Mouse (Mus musculus) heart, adult 2 months (tissue): ENCODE data around the gene Pde1a. TPM values are rescaled to one million over a fixed set of nuclear protein-coding genes. Genes with fewer than 3 reads are reported as not detected.

Experiments used
- DNase-seq, 2 experiments: peaks; one replicate each; pipeline ENCODE4 v3.0.0; 2021
- H3K27ac ChIP-seq: fragments of 200-600 bp; 2 replicates; pipeline ENCODE4 v1.8.1; 2022
- H3K27me3 ChIP-seq: fragments of 200-500 bp; 2 replicates; pipeline ENCODE4 v1.6.1; 2012; ENCODE audit warnings: mild to moderate bottlenecking, low read length, inconsistent platforms, mixed read lengths; ENCODE audit not compliant: control insufficient read depth, insufficient read depth
- H3K36me3 ChIP-seq: fragments of 200-500 bp; 2 replicates; pipeline ENCODE4 v1.6.1; 2012; ENCODE audit warnings: low read length, inconsistent platforms; ENCODE audit not compliant: control insufficient read depth, insufficient read depth
- H3K4me1 ChIP-seq: fragments of 200-500 bp; 2 replicates; pipeline ENCODE4 v1.6.1; 2011; ENCODE audit warnings: low read length; ENCODE audit not compliant: control insufficient read depth, insufficient read depth
- H3K4me3 ChIP-seq: fragments of 200-600 bp; 2 replicates; pipeline ENCODE4 v1.8.1; 2022
- H3K79me2 ChIP-seq: fragments of 200-500 bp; replicated peaks from 2 replicates; pipeline ENCODE4 v1.6.1; 2012; ENCODE audit warnings: mild to moderate bottlenecking, inconsistent platforms, low read length, moderate library complexity, mixed read lengths; ENCODE audit not compliant: control insufficient read depth, insufficient read depth
- H3K9ac ChIP-seq: fragments of 200-500 bp; 2 replicates; pipeline ENCODE4 v1.6.1; 2012; ENCODE audit warnings: low read depth, mild to moderate bottlenecking, control low read depth, inconsistent platforms, low read length, mixed read lengths
- CTCF ChIP-seq: fragments of 200-600 bp; IDR thresholded peaks from 2 replicates; pipeline ENCODE4 v1.8.1; 2022; ENCODE audit warnings: antibody characterized with exemption, mild to moderate bottlenecking, moderate library complexity
- EP300 ChIP-seq: fragments of 200-500 bp; IDR thresholded peaks from 2 replicates; pipeline ENCODE4 v1.6.1; 2011; ENCODE audit warnings: low read depth, low read length, control low read depth; ENCODE audit not compliant: insufficient read depth
- POLR2A ChIP-seq: fragments of 200-500 bp; IDR thresholded peaks from 2 replicates; pipeline ENCODE4 v1.6.1; 2011; ENCODE audit warnings: mild to moderate bottlenecking, low read depth, low read length, control low read depth; ENCODE audit not compliant: insufficient read depth
- WGBS: fragments of 180-500 bp; shearing (Covaris S2); methylation state at CpG from one replicate; pipeline ENCODE4 v1.1.7; 2018; 5-methylcytosine and 5-hydroxymethylcytosine counted together
- intact Hi-C: fragments of 180-260 bp; cut with DNase I; formaldehyde crosslinking; loops from one replicate; pipeline ENCODE4 v1.15.1; 2025
- polyA plus RNA-seq: library from polyadenylated mRNA; depleted of rRNA; stranded (reverse); fragments of >200 nt; gene quantifications from 2 replicates; pipeline ENCODE4 v1.2.3, GENCODE M21; 2012
- total RNA-seq, 2 experiments: library from RNA; stranded (reverse); gene quantifications; 2 replicates each; pipeline ENCODE4 v1.2.3; 2021

The Pde1a gene
- total and polyA plus RNA-seq, 3 experiments = 4.9 to 8.5 (median 6.2) TPM

DNA sequence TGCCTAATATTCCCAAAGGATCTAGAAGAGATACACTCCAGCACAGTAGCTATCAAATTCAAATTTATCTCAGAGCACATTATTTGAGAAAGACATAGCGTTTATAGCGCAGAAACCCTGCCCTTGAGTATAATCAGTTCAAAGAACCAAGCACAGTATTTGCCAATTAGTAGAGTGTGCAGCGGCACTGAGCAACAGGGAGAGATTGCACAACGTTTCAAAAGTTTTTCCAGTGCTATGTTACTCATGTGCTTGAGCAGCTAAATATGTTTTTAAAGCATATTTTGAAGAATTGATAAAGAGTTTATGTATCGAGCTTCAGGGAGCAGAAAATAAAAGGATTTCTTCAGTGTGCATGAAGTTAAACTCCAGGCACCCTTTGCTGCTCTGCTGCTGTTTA, 91.3 kb downstream of the Pde1a start:
- intact Hi-C loops = loop anchor here (5.0 to 10.0 kb wide), 2 partner anchors 56 to 173 kb away; no protein-coding TSS in a partner anchor
- WGBS = 55% methylated on average over 5 of the region's 5 CpGs
- H3K9ac ChIP-seq = peak overlapping the region; percentile 60
- peak overlapping the region; percentile 46 for H3K4me3 ChIP-seq
- no peaks in the 10 kb centered on the region for H3K4me1 ChIP-seq
- H3K79me2 ChIP-seq = no peaks in the 10 kb centered on the region
- TF ChIP-seq EP300 (no peak), CTCF (no peak), POLR2A (no peak)
- H3K36me3 ChIP-seq = no peaks in the 10 kb centered on the region
- no peaks in the 10 kb centered on the region for H3K27me3 ChIP-seq
- H3K27ac ChIP-seq = peak overlapping the region; percentile 65
- peak in 1 of 2 experiments; percentile 6 for DNase-seq

DNA sequence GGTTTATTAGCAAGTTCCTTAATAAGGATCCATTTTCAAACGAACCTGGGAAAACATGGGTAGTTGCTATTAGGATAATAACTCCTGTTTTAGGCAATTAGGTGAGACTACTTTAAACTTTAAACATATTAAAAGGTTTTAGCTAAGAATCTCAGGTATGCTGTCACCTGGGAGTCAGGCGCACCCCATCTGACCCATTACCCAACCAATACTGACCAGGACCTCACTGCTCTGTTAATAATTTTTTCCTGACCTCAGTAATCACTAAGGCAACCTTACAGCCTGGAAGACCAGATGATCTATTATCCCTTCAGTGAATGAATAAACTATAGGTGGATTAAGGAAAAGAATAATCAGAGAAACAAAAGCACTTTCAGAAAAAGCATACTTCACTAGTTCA, 100.2 kb downstream of the Pde1a start:
- TF ChIP-seq EP300 = no peak
- no peak for TF ChIP-seq POLR2A
- no peak for TF ChIP-seq CTCF
- Histone ChIP-seq H3K36me3 (no peaks in the 10 kb centered on the region), H3K79me2 (no peaks in the 10 kb centered on the region), H3K9ac (no peak overlapping the region), H3K4me3 (no peak overlapping the region), H3K27ac (no peak overlapping the region), H3K4me1 (no peaks in the 10 kb centered on the region; the same call in 1 of the 2 replicates), H3K27me3 (no peaks in the 10 kb centered on the region)
- intact Hi-C loops = no loop called here
- WGBS = 73% methylated on average over 2 of the region's 2 CpGs
- no peak for DNase-seq

DNA sequence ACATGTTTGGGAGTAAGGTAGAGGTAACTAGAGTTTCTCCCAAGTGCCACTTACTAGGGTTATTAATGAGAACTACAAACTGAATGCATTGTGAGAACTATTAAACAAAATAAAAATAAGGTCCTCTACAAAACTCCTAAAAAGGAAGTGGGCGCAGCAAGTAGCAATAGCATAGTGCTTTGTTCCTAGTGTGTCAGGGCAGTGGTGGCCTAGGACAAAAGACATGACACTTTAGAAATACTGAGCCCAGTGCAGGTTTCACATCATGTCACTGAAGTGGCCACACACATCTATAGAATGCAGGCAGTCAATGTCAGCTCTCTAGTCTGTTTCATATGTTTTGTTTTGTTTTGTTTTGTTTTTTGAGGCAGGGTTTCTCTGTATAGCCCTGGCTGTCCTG, 103.2 kb downstream of the Pde1a start:
- Histone ChIP-seq H3K4me3 (no peak overlapping the region), H3K27me3 (no peaks in the 10 kb centered on the region), H3K36me3 (no peaks in the 10 kb centered on the region), H3K79me2 (no peaks in the 10 kb centered on the region), H3K9ac (no peak overlapping the region), H3K27ac (no peak overlapping the region; the same call in 1 of the 2 replicates), H3K4me1 (no peaks in the 10 kb centered on the region; the same call in 1 of the 2 replicates)
- DNase-seq = no peak
- no peak for TF ChIP-seq CTCF
- TF ChIP-seq POLR2A = no peak
- TF ChIP-seq EP300 = no peak
- WGBS = 91% methylated on average over 1 of the region's 1 CpGs
- intact Hi-C loops = no loop called here

DNA sequence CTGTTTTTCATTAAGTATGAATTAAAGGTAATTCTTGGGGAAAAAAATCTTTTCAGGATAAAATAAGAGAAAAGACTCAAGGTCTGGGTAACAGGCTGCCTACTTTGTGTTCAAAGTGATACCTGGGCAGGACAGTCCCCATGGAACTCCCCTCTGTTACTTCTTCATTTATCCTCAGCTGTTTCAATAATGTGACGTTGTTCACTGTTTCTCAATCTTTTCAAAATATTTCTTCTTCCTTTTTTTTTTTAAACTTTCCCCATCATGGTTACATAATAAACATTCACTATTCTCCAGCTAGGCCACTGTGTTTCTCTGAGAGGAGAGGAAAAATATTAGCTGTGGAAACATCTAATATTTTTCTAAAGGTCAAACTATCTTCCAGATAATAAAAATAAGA, 103.7 kb downstream of the Pde1a start:
- intact Hi-C loops = no loop called here
- Histone ChIP-seq H3K4me3 (no peak overlapping the region), H3K9ac (no peak overlapping the region), H3K27ac (no peak overlapping the region; the same call in 1 of the 2 replicates), H3K79me2 (no peaks in the 10 kb centered on the region), H3K27me3 (no peaks in the 10 kb centered on the region), H3K36me3 (no peaks in the 10 kb centered on the region), H3K4me1 (no peaks in the 10 kb centered on the region; the same call in 1 of the 2 replicates)
- WGBS = 54% methylated on average over 1 of the region's 1 CpGs
- TF ChIP-seq EP300 (no peak), CTCF (no peak), POLR2A (no peak)
- DNase-seq = no peak

DNA sequence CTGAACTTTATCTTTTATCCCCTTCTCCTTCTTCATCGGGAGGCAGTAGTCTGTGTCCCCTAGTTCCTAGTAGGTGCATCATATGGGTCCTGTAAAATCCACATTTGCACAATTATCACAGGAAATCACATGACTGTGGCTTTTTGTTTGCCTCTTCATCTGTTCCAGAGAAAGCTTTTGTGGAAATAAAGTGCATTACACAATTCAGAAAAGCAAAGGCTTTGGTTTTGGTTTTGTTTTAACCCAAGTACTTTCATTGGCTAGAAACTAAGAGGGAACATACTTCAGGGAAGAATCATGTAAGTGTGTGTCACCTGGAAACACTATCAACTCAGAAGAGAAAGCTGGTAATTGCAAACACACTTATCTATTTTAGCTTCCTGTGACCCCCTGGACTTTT, 104.2 kb downstream of the Pde1a start:
- 33% methylated on average over 1 of the region's 1 CpGs for WGBS
- no peaks in the 10 kb centered on the region for H3K27me3 ChIP-seq
- intact Hi-C loops = no loop called here

DNA sequence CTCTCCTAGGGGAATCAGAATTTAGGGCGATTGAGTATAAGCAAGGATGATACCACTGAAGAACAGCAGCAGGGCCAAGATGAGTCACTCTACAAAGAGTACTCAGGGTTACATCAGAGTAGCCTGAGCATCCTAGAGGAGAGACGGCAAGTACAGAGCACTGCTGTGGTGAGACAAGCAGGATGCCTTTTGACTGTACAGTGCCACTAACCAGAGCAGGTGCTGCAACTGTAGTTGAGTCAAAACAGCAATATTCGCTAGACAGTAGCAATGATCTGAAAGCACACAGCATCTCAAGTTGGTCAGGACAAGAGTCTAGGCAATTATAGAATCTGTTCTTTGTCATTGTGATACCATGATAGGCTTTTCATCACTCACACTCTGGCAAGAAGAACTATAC, 115.1 kb downstream of the Pde1a start:
- TF ChIP-seq POLR2A (no peak), CTCF (no peak), EP300 (no peak)
- no peak for DNase-seq
- Histone ChIP-seq H3K27me3 (no peaks in the 10 kb centered on the region), H3K27ac (no peak overlapping the region), H3K4me3 (no peak overlapping the region), H3K79me2 (no peaks in the 10 kb centered on the region), H3K36me3 (no peaks in the 10 kb centered on the region), H3K9ac (no peak overlapping the region), H3K4me1 (no peaks in the 10 kb centered on the region)
- 66% methylated on average over 3 of the region's 3 CpGs for WGBS
- intact Hi-C loops = no loop called here

More for the DNA sequence above, 104.2 kb downstream of the Pde1a start:
- H3K9ac ChIP-seq = no peak overlapping the region
- H3K79me2 ChIP-seq = no peaks in the 10 kb centered on the region
- no peaks in the 10 kb centered on the region for H3K36me3 ChIP-seq
- H3K4me3 ChIP-seq = no peak overlapping the region
- no peak for DNase-seq
- H3K27ac ChIP-seq = peak overlapping the region; percentile 28
- 0 out of 2 replicates have a peak, but pooled peaks have one; percentile 9 for TF ChIP-seq CTCF
- TF ChIP-seq EP300 = no peak
- no peak for TF ChIP-seq POLR2A
- H3K4me1 ChIP-seq = no peaks in the 10 kb centered on the region; the same call in 1 of the 2 replicates

DNA sequence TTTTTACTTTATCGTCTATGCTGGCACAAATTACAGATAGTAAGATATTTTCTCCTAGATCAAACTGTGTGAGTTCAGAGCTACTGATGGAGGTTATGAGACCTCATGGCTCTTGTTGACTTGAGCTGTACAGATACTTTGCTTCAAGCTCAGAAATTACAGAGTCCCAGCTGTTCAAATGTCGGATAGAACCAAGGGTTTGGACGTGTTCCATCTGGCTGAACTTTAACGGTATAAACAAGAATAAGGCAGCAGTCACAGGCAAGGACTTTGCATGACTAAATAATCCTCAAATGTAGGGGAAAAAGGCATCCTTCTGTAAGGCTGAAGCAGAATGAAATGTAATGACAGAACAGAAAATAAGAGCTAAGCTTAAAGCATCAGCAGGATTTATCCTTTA, 116.2 kb downstream of the Pde1a start:
- H3K9ac ChIP-seq = no peak overlapping the region
- TF ChIP-seq POLR2A (no peak), CTCF (no peak), EP300 (no peak)
- DNase-seq = peak in 1 of 2 experiments; percentile 11
- H3K4me3 ChIP-seq = no peak overlapping the region
- 41% methylated on average over 4 of the region's 4 CpGs for WGBS
- intact Hi-C loops = no loop called here
- H3K79me2 ChIP-seq = no peaks in the 10 kb centered on the region
- peak overlapping the region; percentile 40 for H3K27ac ChIP-seq
- no peaks in the 10 kb centered on the region for H3K4me1 ChIP-seq
- no peaks in the 10 kb centered on the region for H3K27me3 ChIP-seq
- no peaks in the 10 kb centered on the region for H3K36me3 ChIP-seq
